In genomic region chr6:28514195-28514594, GRCm38 (mm10) we compare ENCODE assay signal across 35 mouse cellular contexts.
"Had no signal": no experiment of that assay in that cellular context is flagged by ENCODE, and none has a peak within 500 bp of the region (broad histone marks: within the 10 kb centered on the region; RNA-seq: fewer than 3 reads in every experiment).

No protein-coding gene starts in this region.

- ATAC-seq: hindbrain, embryonic 16.5 days; hindbrain, postnatal 0 days; inflammation-experienced regulatory T-cells, adult 6 months; intestine, embryonic 15.5 days; intestine, embryonic 16.5 days; intestine, postnatal 0 days had no signal

- H3K27me3 ChIP-seq: heart, embryonic 12.5 days; heart, embryonic 13.5 days; heart, embryonic 15.5 days; hindbrain, embryonic 12.5 days; hindbrain, embryonic 13.5 days; hindbrain, embryonic 15.5 days; intestine, embryonic 15.5 days; kidney, embryonic 15.5 days had no signal

- H3K4me3 ChIP-seq: heart, embryonic 10.5 days; heart, embryonic 12.5 days; heart, embryonic 13.5 days; heart, embryonic 15.5 days; hindbrain, embryonic 10.5 days; hindbrain, embryonic 12.5 days; hindbrain, embryonic 13.5 days; hindbrain, embryonic 15.5 days; intestine, embryonic 15.5 days; kidney, embryonic 15.5 days; layer of hippocampus, adult 2 months; left cerebral cortex, adult 2 months had no signal

- H3K4me2 ChIP-seq: heart, embryonic 12.5 days; heart, embryonic 13.5 days; heart, embryonic 15.5 days; hindbrain, embryonic 12.5 days; hindbrain, embryonic 13.5 days; hindbrain, embryonic 14.5 days; hindbrain, embryonic 15.5 days; intestine, embryonic 15.5 days; kidney, embryonic 15.5 days had no signal

- H3K9ac ChIP-seq: heart, embryonic 12.5 days; heart, embryonic 13.5 days; heart, embryonic 15.5 days; hindbrain, embryonic 12.5 days; hindbrain, embryonic 13.5 days; hindbrain, embryonic 14.5 days; hindbrain, embryonic 15.5 days; intestine, embryonic 15.5 days; kidney, embryonic 15.5 days had no signal

- DNase-seq: heart, postnatal 10 days; heart, postnatal 14 days; heart, postnatal 36 days; heart, postnatal 4 days; kidney, adult 11 months; kidney, adult 18-20 months; kidney, adult 2 months; kidney, adult 8-10 months; kidney, adult 9 months; kidney, postnatal 10 days; kidney, postnatal 14 days; kidney, postnatal 25 days; kidney, postnatal 36 days; kidney, postnatal 4 days; layer of hippocampus, adult 9-11 months; layer of hippocampus, postnatal 36 days had no signal

- H3K4me1 ChIP-seq: heart, embryonic 10.5 days; heart, embryonic 13.5 days; heart, embryonic 15.5 days; hindbrain, embryonic 10.5 days; hindbrain, embryonic 12.5 days; hindbrain, embryonic 13.5 days; hindbrain, embryonic 15.5 days; intestine, embryonic 15.5 days; kidney, embryonic 15.5 days had no signal

- H3K9me3 ChIP-seq: heart, embryonic 10.5 days; heart, embryonic 12.5 days; heart, embryonic 13.5 days; heart, embryonic 15.5 days; hindbrain, embryonic 10.5 days; hindbrain, embryonic 12.5 days; hindbrain, embryonic 13.5 days; hindbrain, embryonic 15.5 days; intestine, embryonic 15.5 days; kidney, embryonic 15.5 days had no signal

- H3K27ac ChIP-seq: heart, embryonic 10.5 days; heart, embryonic 13.5 days; heart, embryonic 15.5 days; hindbrain, embryonic 10.5 days; hindbrain, embryonic 12.5 days; hindbrain, embryonic 13.5 days; hindbrain, embryonic 14.5 days; hindbrain, embryonic 15.5 days; hindbrain, postnatal 0 days; intestine, embryonic 15.5 days; kidney, embryonic 15.5 days; kidney, postnatal 0 days; layer of hippocampus, adult 2 months; left cerebral cortex, adult 2 months had no signal
